Mouse (Mus musculus) ovary, postnatal 14 days (tissue): ENCODE data around the gene Mex3d.
"Not testable (repeated sequence)": the region's sequence is repeated elsewhere in the genome, so short reads cannot be mapped to it uniquely, and the experiment has no call there.

Experiments used
- DNase-seq: peaks from one replicate; pipeline ENCODE4 v3.0.0; 2022; ENCODE audit warnings: low spot score

Gene Mex3d

DNA sequence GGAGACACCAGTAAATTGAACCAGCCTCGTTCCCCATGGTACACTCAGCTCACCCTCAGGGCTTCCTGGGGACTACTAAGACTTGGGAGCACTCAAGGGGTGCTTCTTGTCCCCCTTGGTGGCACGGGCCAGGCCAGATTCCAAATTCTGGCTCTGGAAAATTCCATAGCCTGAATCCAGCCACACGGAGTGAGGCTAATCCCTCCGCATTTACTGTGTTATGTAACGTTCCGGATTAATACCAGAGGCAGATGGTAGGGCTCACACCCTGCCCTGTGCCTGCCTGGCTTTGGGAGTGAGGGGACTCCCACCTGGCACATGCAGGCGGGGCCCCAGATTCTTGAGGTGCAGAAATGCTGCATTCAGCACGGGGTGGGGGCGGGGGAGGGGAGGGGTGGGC is 32.0 kb downstream of the Mex3d start:
- no peak for DNase-seq

DNA sequence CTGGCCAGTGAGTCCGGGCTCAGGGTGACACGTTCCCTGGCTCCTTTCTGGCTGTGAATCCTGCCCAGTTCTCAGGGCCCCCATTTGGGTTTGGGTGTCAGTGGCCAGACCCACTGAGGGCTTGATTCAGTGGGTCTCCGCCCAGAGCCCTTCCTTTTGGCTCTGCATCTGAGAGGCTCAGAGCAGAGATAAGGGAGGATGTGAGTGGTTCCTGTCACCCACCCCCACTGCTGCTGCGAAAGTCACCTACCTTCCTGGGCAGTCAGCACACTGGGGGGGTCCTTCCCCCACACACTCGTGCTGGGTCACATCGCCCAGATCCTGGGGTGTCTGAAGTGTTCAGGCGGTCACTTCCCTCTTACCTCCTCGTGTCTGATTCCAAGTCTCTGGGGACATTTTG is 34.7 kb downstream of the Mex3d start:
- no peak for DNase-seq

- DNase-seq, result no peak
Measured at GRCm38 (mm10) chr10:80351896-80352295, 35.6 kb downstream of the Mex3d start.

- DNase-seq, result peak; percentile 91
Measured at GRCm38 (mm10) chr10:80350292-80350691, 37.2 kb downstream of the Mex3d start.

DNA sequence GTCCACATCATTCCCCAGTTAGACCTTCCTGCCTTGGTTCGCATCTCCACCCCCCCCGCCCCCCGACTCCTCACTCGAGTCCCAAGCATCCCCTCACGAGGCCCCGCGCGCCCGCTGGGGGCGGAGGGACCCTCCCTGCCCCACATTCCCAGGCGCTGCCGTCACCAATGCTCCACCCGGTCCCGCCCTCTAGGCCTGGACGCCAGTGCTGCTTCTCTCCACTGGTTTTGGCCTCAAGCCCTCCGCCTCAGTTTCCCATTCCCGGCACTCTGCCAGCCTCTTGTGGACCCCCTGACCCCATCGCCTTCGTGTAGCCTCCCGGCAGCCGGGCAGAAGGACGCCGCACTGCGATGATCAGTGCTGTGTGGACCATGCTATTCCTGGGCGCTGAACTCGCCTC is 38.5 kb downstream of the Mex3d start:
- no peak for DNase-seq

DNA sequence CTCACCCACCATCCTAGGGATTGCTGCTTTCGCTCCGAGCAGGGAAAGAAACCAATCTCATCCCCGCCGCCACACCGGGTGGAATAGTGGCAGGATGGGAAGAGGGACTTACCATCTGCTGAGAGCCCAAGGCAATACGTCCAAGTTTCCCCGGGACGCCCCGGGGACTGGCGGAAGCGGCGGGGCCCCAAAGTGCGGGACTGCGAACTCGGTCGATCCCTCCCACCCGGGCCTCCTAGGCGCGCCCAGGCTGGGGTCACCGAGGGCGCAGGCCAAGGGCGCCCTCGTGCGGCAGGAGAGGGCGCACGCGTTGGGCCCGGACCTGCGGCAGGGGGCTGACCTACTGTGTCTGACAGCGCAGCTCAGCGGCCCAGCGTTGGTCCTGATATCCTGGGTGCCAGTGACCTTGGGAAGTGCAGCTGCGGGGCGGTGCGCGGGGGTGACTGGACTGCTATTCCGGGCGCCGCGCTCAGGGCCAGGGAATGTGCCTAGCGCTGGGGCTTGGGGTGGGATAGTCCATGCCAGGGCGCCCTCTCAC is 39.1 kb downstream of the Mex3d start, which contains the start of gene Adamtsl5:
Gene Adamtsl5, minus strand, starts transcription at position 169 of the 538 bp plus-strand sequence.
- peak; percentile 49 for DNase-seq

DNA sequence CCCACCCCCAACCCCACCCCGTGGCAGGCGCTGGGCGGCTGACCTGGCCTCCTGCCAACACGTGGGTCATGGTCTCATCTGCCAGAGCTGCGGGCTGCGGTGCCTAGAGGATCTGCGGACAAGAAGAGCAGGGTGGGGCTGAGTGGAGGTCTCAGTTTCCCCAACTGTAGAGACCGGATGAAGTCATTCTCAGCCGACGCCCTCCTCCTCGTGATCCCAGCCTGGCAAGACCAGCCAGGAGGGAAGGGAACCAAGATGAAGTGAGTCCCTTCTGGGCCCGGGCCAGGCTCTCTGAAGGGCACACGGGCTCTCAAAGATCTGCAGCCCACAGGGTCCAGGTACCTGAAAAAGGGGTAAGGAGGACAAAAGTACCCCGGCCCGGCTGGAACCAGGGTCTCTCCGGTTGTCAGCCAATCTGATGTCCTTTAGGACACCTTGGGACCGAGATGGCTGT is 39.9 kb downstream of the Mex3d start:
- no peak for DNase-seq

DNA sequence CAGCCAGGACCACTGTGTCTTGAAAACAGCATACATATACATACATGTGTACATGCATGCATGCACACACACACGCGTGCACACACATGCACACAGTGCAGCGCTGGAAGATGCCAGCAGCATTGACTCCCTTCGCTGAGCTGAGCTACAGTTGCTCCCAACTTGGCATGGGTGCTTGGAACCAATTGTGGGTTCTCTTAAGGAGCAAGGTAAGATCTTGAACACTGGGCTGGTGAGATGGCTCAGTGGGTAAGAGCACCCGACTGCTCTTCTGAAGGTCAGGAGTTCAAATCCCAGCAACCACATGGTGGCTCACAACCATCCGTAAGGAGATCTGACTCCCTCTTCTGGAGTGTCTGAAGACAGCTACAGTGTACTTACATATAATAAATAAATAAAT is 41.5 kb downstream of the Mex3d start:
- DNase-seq, result not testable (repeated sequence)

DNA sequence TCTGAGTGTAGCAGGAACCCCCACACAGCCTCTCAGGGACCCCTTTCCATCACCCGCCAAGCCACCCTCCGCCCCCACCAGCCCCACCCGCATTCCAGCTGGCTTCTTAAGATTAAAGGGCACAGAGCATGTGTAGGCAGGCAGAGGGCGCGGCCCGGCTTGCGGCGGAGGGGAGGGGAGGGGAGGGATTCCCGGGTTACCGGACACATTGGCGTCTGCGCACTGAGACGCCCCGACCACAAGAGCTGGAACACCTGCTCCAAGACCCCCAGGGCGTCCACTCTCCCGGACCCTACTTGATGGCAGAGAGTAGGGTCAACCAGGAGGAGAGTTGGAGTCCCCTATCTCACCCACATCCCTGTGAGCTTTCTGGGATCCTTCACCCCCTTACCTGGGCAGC is 42.3 kb downstream of the Mex3d start:
- no peak for DNase-seq

DNA sequence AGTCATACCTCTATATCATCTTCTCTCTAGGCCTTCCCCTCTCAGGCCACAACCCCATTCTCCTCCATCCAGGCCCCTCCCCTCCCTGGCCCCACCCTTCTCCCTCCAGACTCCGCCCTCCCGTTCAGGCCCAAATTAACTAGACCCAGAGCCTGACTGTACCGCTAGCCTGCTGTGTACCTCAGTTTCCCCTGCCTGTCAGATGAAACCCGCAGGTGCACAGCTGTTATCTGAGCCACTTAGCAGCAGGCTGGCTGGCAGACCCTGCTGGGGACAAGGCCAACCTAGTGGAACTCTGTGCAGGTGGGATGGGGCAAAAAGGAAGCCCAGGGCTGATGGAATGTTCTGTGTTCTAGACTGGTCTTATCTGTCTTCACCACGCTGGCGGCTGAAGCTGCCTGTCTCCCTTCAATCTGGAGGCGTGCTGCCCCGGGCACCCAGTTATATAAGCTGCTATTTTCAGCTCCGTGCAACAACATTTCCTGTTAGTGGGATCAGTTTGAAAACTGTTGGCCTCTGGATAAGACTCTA is 43.3 kb downstream of the Mex3d start:
- DNase-seq, result no peak

- DNase-seq, result no peak
Measured at GRCm38 (mm10) chr10:80343425-80343895, 44.0 kb downstream of the Mex3d start.

DNA sequence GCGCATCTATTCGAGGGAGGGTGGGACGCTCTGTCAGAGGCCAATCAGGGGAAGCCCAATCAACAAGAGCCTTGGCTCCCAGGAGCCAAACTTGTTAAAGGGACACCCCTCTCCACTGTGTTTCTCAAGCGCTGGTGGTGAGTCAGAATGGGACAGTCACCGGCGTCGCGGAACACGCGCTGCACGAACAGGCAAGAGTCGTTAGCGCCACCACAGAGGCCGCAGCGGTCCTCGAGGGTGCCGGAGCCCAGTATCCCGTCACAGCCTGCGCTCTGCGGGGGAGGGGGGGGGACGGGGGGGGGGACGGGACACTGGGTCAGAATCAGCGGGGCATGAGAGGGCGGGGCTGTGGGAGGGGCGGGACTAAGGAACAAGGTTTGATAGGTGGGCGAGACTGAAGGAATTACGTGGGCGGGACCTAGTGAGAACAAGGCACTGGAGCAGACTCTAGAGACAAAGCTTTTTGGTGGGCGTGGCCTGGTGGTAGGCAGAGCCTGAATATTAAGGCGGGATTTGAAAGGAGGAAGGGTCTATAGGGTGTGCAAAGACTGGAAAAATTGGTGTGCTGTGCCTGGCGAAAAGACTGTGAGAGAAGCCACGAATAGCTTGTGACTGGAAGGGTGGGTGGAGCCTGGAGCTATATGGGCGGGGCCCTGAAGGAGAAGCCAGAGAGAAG is 44.6 kb downstream of the Mex3d start:
- no peak for DNase-seq

- DNase-seq, result no peak
Measured at GRCm38 (mm10) chr10:80342305-80342748, 45.1 kb downstream of the Mex3d start.

- DNase-seq, result no peak
Measured at GRCm38 (mm10) chr10:80341491-80342304, 45.8 kb downstream of the Mex3d start.

DNA sequence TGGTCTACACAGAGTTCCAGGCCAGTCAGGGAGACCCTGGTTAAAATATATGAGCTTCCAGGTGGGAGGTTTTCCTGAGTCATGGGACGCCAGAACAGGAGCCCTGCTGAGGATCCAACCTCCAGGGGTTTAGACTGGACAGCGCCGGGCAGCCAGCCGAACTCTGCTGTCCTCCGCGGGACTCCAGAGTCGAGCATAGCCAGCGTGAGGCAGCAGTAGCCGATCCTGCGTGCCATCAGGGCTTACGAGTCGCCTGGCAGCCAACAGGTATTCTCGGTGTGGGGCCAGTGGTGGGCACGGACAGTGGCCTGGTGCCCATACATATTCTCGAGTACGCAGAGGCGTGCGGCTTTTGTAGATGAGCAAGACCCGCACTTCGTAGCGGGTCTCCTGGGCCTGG is 46.4 kb downstream of the Mex3d start:
- DNase-seq, result no peak

GRCm38 (mm10) chr10:80339941-80340750 is 47.3 kb downstream of the Mex3d start:
- DNase-seq, result peak; percentile 79

DNA sequence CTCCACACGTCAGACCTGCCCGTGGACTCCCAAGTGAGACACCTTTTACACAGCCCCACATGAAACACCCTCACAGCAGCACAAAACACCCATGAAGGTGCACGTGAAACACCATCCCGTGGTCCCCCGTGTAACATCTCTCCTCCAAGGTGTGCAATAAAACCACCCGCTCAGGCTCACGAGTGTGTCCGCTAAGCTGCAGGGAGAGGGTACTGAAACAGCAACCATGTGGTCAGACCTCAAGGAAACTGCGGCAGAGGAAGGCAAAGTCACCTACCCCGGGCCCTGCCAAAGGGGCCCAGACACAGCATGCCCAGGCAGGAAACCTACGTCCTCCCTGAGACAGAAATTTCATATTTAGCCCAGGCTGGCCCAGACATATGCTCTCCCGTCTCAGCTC is 51.2 kb downstream of the Mex3d start:
- no peak for DNase-seq

- no peak for DNase-seq
Measured at GRCm38 (mm10) chr10:80332525-80332989, 54.9 kb downstream of the Mex3d start.

DNA sequence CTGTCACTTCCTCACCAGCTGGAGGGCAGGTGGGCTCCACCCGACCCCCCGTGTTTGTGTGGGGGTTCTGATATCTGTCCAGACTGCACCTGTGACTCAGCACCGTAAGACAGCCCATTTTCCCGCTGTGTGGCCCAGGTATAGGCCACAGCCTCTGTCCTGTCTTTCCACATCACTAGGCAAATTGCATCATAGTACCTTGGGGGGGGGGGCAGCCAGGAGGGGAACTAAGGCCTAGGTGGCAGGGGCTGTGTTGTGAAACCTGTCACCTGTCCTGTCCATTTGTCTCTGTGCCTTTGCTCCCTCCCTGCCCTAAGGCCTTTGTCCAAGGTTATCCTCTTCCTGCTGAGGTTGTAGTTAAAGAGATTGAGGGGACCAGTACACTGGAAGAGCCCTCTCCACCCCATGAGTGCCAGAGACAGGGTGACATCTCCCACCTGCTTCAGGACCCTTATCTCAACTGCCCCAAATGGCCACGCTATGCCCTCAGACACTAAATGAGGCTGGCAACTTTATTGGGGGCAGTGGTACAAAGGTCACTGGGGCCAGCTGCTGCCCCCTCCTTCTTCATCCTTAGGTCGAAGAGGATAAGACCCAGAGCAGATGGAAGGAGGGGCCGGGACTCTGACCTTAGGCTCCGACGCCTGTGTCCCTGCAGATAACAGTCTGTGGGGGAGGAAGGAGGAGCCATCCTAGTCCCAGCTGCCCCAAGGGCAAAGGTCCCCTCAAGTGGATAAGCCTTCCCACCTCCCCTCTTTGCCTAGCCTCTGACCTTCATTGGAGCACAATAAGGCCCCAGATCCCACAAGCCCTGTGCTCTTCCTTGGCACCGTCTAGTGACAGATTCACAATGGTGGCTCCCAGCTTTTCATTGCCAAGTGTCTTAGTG is 55.6 kb downstream of the Mex3d start:
- DNase-seq, result no peak

- DNase-seq, result no peak
Measured at GRCm38 (mm10) chr10:80330888-80331287, 56.6 kb downstream of the Mex3d start.
